Mouse (Mus musculus) right cerebral cortex, postnatal 36 days (tissue): ENCODE data around the gene Gm16440.
"Not testable (repeated sequence)": the region's sequence is repeated elsewhere in the genome, so short reads cannot be mapped to it uniquely, and the experiment has no call there.

Source experiments
- DNase-seq, 2 experiments: peaks; one replicate each; pipeline ENCODE4 v3.0.0; 2022; ENCODE audit warnings: low spot score in 2 of 2, mixed read lengths in 1 of 2

The Gm16440 gene

DNA sequence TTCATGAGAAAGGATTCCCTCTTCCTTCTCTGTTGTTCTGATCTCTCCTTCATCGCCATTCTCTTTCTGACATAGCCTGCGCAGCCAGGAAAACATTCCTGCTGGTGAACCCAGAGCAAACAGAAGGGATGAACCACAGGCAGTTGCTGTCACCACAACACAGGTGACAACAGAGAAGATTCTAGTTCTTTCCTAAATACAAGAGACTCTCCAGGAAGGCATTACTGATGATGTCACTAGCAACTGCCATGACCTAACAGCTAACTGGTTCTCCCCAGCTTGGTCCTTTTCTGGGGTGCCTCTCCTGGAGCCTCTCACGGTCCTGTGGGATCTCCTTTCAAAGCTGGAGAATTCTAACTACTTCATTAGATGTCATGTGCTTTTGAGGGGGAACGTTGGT, at the start of gene Gm16440:
Gene Gm16440 (minus strand): TSS at position 101 of the 400 bp plus-strand sequence.
- DNase-seq: not testable (repeated sequence)

DNA sequence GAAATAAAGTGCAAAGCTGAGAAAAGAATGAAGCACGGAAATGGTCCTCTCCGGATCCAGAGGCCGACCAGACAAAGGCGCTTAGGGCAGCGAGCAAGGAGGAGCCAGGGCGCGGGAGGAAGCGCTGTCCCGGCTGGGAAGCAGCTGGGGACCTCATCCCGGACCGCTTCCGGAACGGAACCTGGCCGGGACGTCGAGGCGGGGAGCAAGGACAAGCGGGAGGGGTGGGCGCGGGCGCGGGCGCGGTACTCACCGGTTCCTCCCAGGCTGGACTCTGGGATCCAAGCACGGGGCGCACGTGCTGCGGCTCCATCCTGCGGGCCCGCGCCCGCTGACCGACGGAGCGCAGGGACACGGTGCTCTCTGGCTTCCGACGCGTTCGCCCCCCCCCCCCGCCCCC, 36.6 kb upstream of the Gm16440 start:
- DNase-seq: peak; percentile 4 to 10

DNA sequence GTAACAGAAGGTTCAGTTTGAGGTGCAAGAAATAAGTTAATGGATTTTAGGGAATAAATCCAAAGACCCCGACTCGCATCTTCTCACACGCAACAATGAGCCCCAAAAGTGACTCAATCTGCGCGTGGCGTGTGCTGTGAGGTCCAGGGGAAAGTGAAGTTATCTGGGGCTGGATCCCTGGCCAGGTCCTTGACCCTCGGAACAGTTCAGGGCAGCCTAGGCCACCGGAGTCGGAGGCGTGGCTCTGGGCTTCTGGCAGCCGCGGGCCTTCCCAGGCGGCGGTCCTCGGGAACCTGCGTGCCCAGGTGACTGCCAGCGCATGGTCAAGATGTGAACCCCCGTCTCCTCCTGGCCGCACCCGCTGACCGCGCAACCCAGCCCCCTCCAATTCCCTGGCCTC, 36.2 kb upstream of the Gm16440 start:
- not testable (repeated sequence) for DNase-seq

DNA sequence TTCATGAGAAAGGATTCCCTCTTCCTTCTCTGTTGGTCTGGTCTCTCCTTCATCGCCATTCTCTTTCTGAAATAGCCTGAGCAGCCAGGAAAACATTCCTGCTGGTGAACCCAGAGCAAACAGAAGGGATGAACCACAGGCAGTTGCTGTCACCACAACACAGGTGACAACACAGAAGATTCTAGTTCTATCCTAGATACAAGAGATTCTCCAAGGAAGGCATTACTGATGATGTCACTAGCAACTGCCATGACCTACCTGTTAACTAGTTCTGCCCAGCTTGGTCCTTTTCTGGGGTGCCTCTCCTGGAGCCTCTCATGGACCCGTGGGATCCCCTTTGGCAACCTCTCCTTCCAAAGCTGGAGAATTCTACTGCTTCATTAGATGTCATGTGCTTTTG, 22.3 kb upstream of the Gm16440 start, which contains the start of gene Gm3591:
Gene Gm3591 (minus strand): TSS at position 101 of the 400 bp plus-strand sequence.
- DNase-seq: not testable (repeated sequence)

DNA sequence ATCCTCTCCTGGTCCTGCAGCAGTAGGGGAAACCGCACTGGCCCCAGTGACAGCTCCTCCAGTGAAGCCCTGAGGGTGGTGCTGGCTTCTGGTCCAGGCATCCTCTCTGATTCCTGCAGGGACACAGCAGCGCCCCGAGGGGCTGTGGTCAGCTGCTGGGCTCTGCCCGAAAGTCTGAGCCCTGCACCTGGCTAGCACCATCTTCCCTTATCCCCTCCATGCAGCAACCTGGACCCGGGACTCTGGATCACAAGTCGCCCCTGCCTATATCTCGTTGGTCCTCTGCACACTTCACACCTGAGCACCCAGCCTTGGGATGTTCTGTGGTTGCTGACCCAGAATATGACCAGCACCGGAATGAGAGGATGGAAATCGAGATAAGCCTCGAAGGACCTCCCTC, 46.5 kb downstream of the Gm16440 start, which contains the start of gene Gm3618:
Gene Gm3618 (minus strand): TSS at position 101 of the 400 bp plus-strand sequence.
- DNase-seq: not testable (repeated sequence)
